Mouse (Mus musculus): ENCODE measurements around the gene Senp5. TPM values are rescaled to one million over a fixed set of nuclear protein-coding genes. Genes with fewer than 3 reads are reported as not detected.

The Senp5 gene
- polyA plus RNA-seq, 1 experiment from 2014 or later: 5.5 TPM

- no peak for DNase-seq (ENCODE audit: low spot score)
- Histone ChIP-seq H3K4me1 (ENCODE audit: insufficient read depth, low read depth, low read length) (peaks cover 14% of the 10 kb centered on the region), H3K9ac (replicated peaks; ENCODE audit: low read depth) (no peak overlapping the region), H3K27me3 (replicated peaks; ENCODE audit: insufficient read depth, low read length) (no peaks in the 10 kb centered on the region), H3K4me3 (ENCODE audit: low read depth, low read length) (no peak overlapping the region), H3K9me3 (ENCODE audit: low read length) (no peaks in the 10 kb centered on the region), H3K36me3 (ENCODE audit: insufficient read depth, low read length) (no peaks in the 10 kb centered on the region), H3K27ac (ENCODE audit: low read length) (no peak overlapping the region), H3K4me2 (replicated peaks; ENCODE audit: low read depth, low read length) (no peak overlapping the region)
- ATAC-seq: no peak
- WGBS: 77% methylated on average over 6 of the region's 6 CpGs
- TF ChIP-seq CTCF (IDR thresholded peaks at IDR 0.05): no peak
- TF ChIP-seq EP300 (IDR thresholded peaks at IDR 0.05): no peak
Measured at GRCm38 (mm10) chr16:31945372-31945771, 57.7 kb downstream of the Senp5 start.

DNA sequence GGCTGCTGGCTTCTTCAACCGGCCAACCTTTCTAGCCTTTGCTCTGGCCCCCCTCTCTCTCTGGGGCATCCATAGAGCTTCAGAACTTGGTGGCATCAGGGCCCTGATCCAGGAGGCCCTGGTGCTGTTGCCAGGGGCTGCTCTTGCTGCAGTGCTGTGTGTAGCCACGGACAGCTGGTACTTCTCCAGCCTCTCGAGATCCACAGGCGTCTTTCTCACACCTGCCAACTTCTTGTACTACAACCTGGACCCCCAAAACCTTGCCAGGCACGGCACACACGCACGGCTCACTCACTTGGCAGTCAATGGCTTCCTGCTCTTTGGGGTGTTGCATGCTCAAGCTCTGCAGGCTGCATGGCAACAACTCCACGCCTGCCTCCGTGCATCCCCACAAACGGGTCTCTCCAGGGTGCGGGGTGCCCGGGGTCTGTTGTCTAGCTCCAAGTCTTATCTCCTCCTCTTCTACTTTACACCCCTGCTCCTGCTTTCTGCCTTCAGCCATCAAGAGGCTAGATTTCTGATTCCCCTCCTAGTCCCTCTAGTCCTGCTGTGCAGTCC is 58.3 kb downstream of the Senp5 start:
- H3K4me3 ChIP-seq (ENCODE audit: low read depth, low read length): no peak overlapping the region
- WGBS: 87% methylated on average over 12 of the region's 12 CpGs

DNA sequence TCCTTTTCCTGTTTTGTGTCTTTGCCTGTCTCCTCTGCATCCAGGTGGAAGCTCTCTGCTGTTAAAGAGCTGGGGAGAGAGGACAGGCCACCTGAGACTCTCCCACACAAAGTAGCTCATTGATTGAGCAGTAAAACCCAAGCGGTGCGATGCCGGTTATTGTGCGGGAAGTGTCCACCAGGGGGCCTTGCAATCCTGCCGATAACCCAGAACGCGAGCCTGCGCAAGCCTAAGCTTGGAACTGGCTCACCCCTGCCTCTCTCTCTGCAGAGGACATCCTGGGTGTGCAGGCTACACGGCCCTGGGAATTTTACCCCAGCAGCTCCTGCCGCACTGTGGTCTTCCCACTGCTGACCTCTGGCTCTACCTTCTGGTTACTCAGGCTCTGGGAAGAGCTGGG is 59.1 kb downstream of the Senp5 start:
- H3K4me3 ChIP-seq (ENCODE audit: low read depth, low read length): no peak overlapping the region
- 0 out of 2 replicates have a peak, but pooled peaks have one; percentile 20 for ATAC-seq
- TF ChIP-seq CTCF (IDR thresholded peaks at IDR 0.05): peak; percentile 89
- no peak for TF ChIP-seq EP300 (IDR thresholded peaks at IDR 0.05)
- no peaks in the 10 kb centered on the region for H3K9me3 ChIP-seq (ENCODE audit: low read length)
- no peaks in the 10 kb centered on the region for H3K36me3 ChIP-seq (ENCODE audit: insufficient read depth, low read length)
- H3K4me1 ChIP-seq (ENCODE audit: insufficient read depth, low read depth, low read length): peaks cover 10% of the 10 kb centered on the region
- no peak overlapping the region for H3K9ac ChIP-seq (replicated peaks; ENCODE audit: low read depth)
- no peak overlapping the region for H3K27ac ChIP-seq (ENCODE audit: low read length)
- DNase-seq (ENCODE audit: low spot score): peak; percentile 74
- H3K27me3 ChIP-seq (replicated peaks; ENCODE audit: insufficient read depth, low read length): no peaks in the 10 kb centered on the region
- H3K4me2 ChIP-seq (replicated peaks; ENCODE audit: low read depth, low read length): no peak overlapping the region
- 6% methylated on average over 10 of the region's 10 CpGs for WGBS

More for the DNA sequence above, 58.3 kb downstream of the Senp5 start:
- Histone ChIP-seq H3K27me3 (replicated peaks; ENCODE audit: insufficient read depth, low read length) (no peaks in the 10 kb centered on the region), H3K4me1 (ENCODE audit: insufficient read depth, low read depth, low read length) (peaks cover 14% of the 10 kb centered on the region), H3K36me3 (ENCODE audit: insufficient read depth, low read length) (no peaks in the 10 kb centered on the region), H3K27ac (ENCODE audit: low read length) (no peak overlapping the region), H3K9ac (replicated peaks; ENCODE audit: low read depth) (no peak overlapping the region), H3K9me3 (ENCODE audit: low read length) (no peaks in the 10 kb centered on the region), H3K4me2 (replicated peaks; ENCODE audit: low read depth, low read length) (no peak overlapping the region)
- ATAC-seq: no peak
- DNase-seq (ENCODE audit: low spot score): no peak
- TF ChIP-seq EP300 (IDR thresholded peaks at IDR 0.05): no peak
- no peak for TF ChIP-seq CTCF (IDR thresholded peaks at IDR 0.05)

DNA sequence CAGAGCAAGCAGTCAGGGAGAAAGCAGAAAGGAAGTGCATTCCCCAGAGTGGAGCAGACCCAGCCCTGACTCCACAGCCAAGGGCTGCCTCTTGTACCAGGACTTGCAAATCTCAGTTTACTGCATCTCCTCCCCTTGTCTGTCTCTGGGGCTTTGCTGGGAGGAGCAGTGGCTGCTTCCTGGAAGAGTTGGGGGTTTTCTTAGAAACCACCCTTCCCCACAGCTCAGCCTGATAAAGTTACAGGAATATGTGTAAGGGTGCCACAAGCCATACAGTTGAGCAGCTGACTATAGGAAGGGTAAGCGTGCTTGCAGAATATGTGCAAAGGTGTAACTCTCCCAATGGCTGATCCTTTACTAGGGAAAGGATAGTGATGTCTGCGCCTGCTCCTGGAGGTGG is 62.5 kb downstream of the Senp5 start:
- no peaks in the 10 kb centered on the region for H3K4me1 ChIP-seq (ENCODE audit: insufficient read depth, low read depth, low read length)
- no peak for DNase-seq (ENCODE audit: low spot score)
- no peak overlapping the region for H3K4me3 ChIP-seq (ENCODE audit: low read depth, low read length)
- no peaks in the 10 kb centered on the region for H3K36me3 ChIP-seq (ENCODE audit: insufficient read depth, low read length)
- H3K9ac ChIP-seq (replicated peaks; ENCODE audit: low read depth): no peak overlapping the region
- no peak overlapping the region for H3K4me2 ChIP-seq (replicated peaks; ENCODE audit: low read depth, low read length)
- TF ChIP-seq EP300 (IDR thresholded peaks at IDR 0.05) (no peak), CTCF (IDR thresholded peaks at IDR 0.05) (no peak)
- no peak overlapping the region for H3K27ac ChIP-seq (ENCODE audit: low read length)
- ATAC-seq: no peak
- no peaks in the 10 kb centered on the region for H3K9me3 ChIP-seq (ENCODE audit: low read length)
- H3K27me3 ChIP-seq (replicated peaks; ENCODE audit: insufficient read depth, low read length): 0 out of 2 replicates have a peak, but pooled peaks cover 6% of the 10 kb centered on the region
- WGBS: 64% methylated on average over 2 of the region's 2 CpGs

DNA sequence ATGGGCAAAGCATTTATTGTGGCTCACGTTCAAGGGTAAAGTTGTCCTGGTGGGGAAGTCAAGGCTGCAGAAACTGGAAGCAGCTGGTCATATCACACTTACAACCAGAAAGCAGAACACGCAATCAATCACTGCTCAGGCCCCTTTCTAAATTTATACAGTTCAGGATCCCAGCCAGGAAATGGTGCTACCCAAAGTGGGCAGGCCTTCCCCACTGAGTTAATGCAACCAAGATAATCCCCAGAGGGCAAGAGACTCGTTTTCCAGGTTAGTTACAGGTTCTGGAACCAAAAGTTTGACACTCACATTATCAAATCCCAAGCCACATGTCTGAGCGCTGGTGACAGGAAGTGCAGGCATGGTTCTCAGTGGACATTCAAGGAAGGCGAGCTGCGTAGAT is 64.2 kb downstream of the Senp5 start:
- TF ChIP-seq EP300 (IDR thresholded peaks at IDR 0.05) (no peak), CTCF (IDR thresholded peaks at IDR 0.05) (no peak)
- Histone ChIP-seq H3K9ac (replicated peaks; ENCODE audit: low read depth) (no peak overlapping the region), H3K4me2 (replicated peaks; ENCODE audit: low read depth, low read length) (no peak overlapping the region), H3K4me3 (ENCODE audit: low read depth, low read length) (no peak overlapping the region), H3K27ac (ENCODE audit: low read length) (no peak overlapping the region), H3K36me3 (ENCODE audit: insufficient read depth, low read length) (no peaks in the 10 kb centered on the region), H3K9me3 (ENCODE audit: low read length) (no peaks in the 10 kb centered on the region), H3K4me1 (ENCODE audit: insufficient read depth, low read depth, low read length) (0 out of 2 replicates have a peak, but pooled peaks cover 2% of the 10 kb centered on the region), H3K27me3 (replicated peaks; ENCODE audit: insufficient read depth, low read length) (peaks cover 20% of the 10 kb centered on the region; the same call in 1 of the 2 replicates)
- 61% methylated on average over 6 of the region's 6 CpGs for whole genome bisulfite sequencing
- ATAC-seq (no peak), DNase-seq (ENCODE audit: low spot score) (no peak)

GRCm38 (mm10) chr16:31936568-31936967 is 66.5 kb downstream of the Senp5 start:
- WGBS: 76% methylated on average over 4 of the region's 4 CpGs
- Histone ChIP-seq H3K36me3 (ENCODE audit: insufficient read depth, low read length) (no peaks in the 10 kb centered on the region), H3K9ac (replicated peaks; ENCODE audit: low read depth) (no peak overlapping the region), H3K4me2 (replicated peaks; ENCODE audit: low read depth, low read length) (no peak overlapping the region), H3K27me3 (replicated peaks; ENCODE audit: insufficient read depth, low read length) (peaks cover 23% of the 10 kb centered on the region; the same call in 1 of the 2 replicates), H3K27ac (ENCODE audit: low read length) (no peak overlapping the region), H3K4me3 (ENCODE audit: low read depth, low read length) (no peak overlapping the region), H3K9me3 (ENCODE audit: low read length) (no peaks in the 10 kb centered on the region), H3K4me1 (ENCODE audit: insufficient read depth, low read depth, low read length) (peaks cover 11% of the 10 kb centered on the region; the same call in 1 of the 2 replicates)
- TF ChIP-seq EP300 (IDR thresholded peaks at IDR 0.05) (no peak), CTCF (IDR thresholded peaks at IDR 0.05) (no peak)
- DNase-seq (ENCODE audit: low spot score) (no peak), ATAC-seq (no peak)

All from lung, postnatal 0 days (tissue).